Comparison of ENCODE assay signal across 13 mouse cellular contexts in the genomic region with DNA sequence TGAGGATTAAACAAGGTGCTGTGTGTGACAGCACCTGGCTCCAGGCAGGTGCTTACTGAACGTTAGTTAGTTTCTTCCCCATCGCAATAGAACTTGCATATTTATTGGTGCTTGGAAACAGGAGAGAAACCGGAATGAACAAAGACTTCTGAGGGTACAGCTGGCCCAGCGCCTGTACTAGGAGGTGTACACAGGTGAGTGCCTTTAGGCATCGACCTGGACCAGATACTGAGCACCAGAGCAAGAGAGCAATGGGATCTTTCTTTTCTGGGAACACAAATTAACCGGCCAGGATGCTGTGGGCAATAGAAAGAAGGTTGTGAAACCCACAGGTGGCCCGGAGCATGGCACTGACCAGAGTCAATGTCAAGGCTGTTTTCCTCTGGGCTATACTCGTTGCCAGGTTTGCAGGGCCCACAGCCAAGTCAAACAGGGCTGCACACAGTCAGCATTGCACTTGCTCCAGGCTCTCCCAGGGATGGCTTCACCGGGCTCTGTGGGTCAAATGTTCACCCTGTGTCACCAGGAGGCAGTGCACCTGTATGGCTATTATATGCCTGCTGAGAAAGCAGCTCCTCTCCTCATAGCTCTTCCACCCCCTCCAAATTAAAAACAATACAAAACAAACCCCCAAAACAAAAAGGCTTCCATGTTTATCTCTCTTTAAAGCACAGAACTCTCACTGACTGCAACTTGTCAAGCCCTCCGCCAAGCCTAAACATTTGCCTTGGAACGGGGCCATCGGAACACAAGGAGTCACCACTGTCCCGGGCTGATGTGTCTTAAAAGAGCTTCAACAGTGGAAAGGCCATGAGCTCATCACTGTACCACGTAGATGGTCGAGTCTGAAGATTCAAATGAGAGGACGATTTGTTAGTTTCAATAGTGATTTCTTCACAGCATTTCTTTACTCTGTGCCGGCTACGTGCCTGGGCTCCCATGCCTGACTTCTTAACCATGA.
A peak's percentile ranks its signal among the peaks of the same experiment; 100 is the strongest.
DNase-seq lines count a peak whose midpoint lies in the region; ATAC-seq and TF ChIP-seq lines count a peak whose summit lies in the region.
"Had no signal": no experiment of that assay in that cellular context is flagged by ENCODE, and none has a peak within 500 bp of the region (broad histone marks: within the 10 kb centered on the region; RNA-seq: fewer than 3 reads in every experiment).

No protein-coding gene starts in this region.

- no peaks in the 10 kb centered on the region for H3K9me3 ChIP-seq in midbrain, postnatal 0 days (ENCODE audit: low read length)
- H3K9me3 ChIP-seq in midbrain, embryonic 13.5 days = no peaks in the 10 kb centered on the region
- H3K9me3 ChIP-seq: limb, embryonic 15.5 days had no signal

- H3K9ac ChIP-seq in midbrain, postnatal 0 days (replicated peaks; ENCODE audit: low read length, poor library complexity, severe bottlenecking) = no peak overlapping the region
- no peak overlapping the region for H3K9ac ChIP-seq in midbrain, embryonic 13.5 days (replicated peaks)
- H3K9ac ChIP-seq: limb, embryonic 15.5 days had no signal

- intact Hi-C loops in heart, postnatal 10 days (cut with DNase I) = no loop called here

- ATAC-seq in midbrain, postnatal 0 days (ENCODE audit: low FRiP score) = no peak
- no peak for ATAC-seq in midbrain, embryonic 13.5 days
- ATAC-seq: Patski had no signal

- no peaks in the 10 kb centered on the region for H3K36me3 ChIP-seq in midbrain, postnatal 0 days (ENCODE audit: insufficient read depth, low read length)
- no peaks in the 10 kb centered on the region for H3K36me3 ChIP-seq in midbrain, embryonic 13.5 days
- H3K36me3 ChIP-seq: limb, embryonic 15.5 days had no signal

- no peaks in the 10 kb centered on the region for H3K27me3 ChIP-seq in midbrain, postnatal 0 days (ENCODE audit: insufficient read depth, low read length)
- no peaks in the 10 kb centered on the region for H3K27me3 ChIP-seq in midbrain, embryonic 13.5 days
- H3K27me3 ChIP-seq: limb, embryonic 15.5 days; Patski had no signal

- DNase-seq in heart, adult 18-20 months = peak; percentile 23 to 27
- DNase-seq in heart, adult 8-10 months (ENCODE audit: low spot score) = no peak
- peak; percentile 17 for DNase-seq in midbrain, postnatal 0 days (ENCODE audit: low spot score)
- peak; percentile 10 to 21 for DNase-seq in heart, postnatal 10 days
- DNase-seq in lung, postnatal 4 days = peak; percentile 57 to 72
- no peak for DNase-seq in frontal cortex, postnatal 10 days (ENCODE audit: low spot score in 2 of 2)
- DNase-seq in spleen, postnatal 36 days (ENCODE audit: low spot score in 2 of 2) = no peak
- DNase-seq: layer of hippocampus, adult 9-11 months; retina, postnatal 1 day had no signal

- no peak overlapping the region for H3K4me3 ChIP-seq in midbrain, postnatal 0 days (ENCODE audit: low read depth, low read length)
- no peak overlapping the region for H3K4me3 ChIP-seq in midbrain, embryonic 13.5 days (replicated peaks)
- H3K4me3 ChIP-seq: erythroblast, embryonic 14.5 days; limb, embryonic 15.5 days had no signal

- no peak overlapping the region for H3K27ac ChIP-seq in midbrain, postnatal 0 days (ENCODE audit: low read depth, low read length)
- no peak overlapping the region for H3K27ac ChIP-seq in midbrain, embryonic 13.5 days
- H3K27ac ChIP-seq: limb, embryonic 15.5 days had no signal

- H3K4me1 ChIP-seq in midbrain, postnatal 0 days (ENCODE audit: insufficient read depth, low read length) = no peaks in the 10 kb centered on the region; the same call in 1 of the 2 replicates
- no peaks in the 10 kb centered on the region for H3K4me1 ChIP-seq in midbrain, embryonic 13.5 days (replicated peaks)

- no peak overlapping the region for H3K4me2 ChIP-seq in midbrain, postnatal 0 days (ENCODE audit: low read depth, low read length, poor library complexity, severe bottlenecking)
- no peak overlapping the region for H3K4me2 ChIP-seq in midbrain, embryonic 13.5 days (replicated peaks)
- H3K4me2 ChIP-seq: limb, embryonic 15.5 days had no signal

- WGBS in midbrain, postnatal 0 days = 73% methylated on average over 18 of the region's 18 CpGs
- 88% methylated on average over 18 of the region's 18 CpGs for WGBS in midbrain, embryonic 13.5 days

- TF ChIP-seq CTCF in midbrain, postnatal 0 days (IDR thresholded peaks at IDR 0.05) = no peak

Comparison
In these comparisons a context has a peak if more than half of its experiments do, and no peak if none do; other contexts are left out.
1. DNase-seq: peak in heart, adult 18-20 months (2 of 2), midbrain, postnatal 0 days (single experiment), heart, postnatal 10 days (2 of 2) and lung, postnatal 4 days (2 of 2); none in heart, adult 8-10 months (single experiment), frontal cortex, postnatal 10 days (0 of 2) and spleen, postnatal 36 days (0 of 2).